Mouse (Mus musculus) heart, embryonic 14.5 days (tissue): ENCODE measurements around the gene Dynlt1a. TPM values are rescaled to one million over a fixed set of nuclear protein-coding genes. Genes with fewer than 3 reads are reported as not detected.
"Not testable (repeated sequence)": the region's sequence is repeated elsewhere in the genome, so short reads cannot be mapped to it uniquely, and the experiment has no call there.

Experiments
- ATAC-seq: fragments of 200-750 bp; cut with Nextera tagmentation; 2 replicates; pipeline ENCODE4 v1.8.0; 2017; ENCODE audit warnings: low read depth, moderate TSS enrichment; ENCODE audit not compliant: insufficient number of reproducible peaks, insufficient read depth, low FRiP score
- H3K27ac ChIP-seq, 2 experiments: fragments of 200-500 bp in 1 of 2; fragments of 300-500 bp in 1 of 2; sonication (generic) in 1 of 2; replicated peaks in 1 of 2; 2 replicates each; pipeline ENCODE4 v1.5.1; 2012 to 2014; ENCODE audit warnings: low read depth in 2 of 2, low read length in 2 of 2, control low read depth in 1 of 2, mild to moderate bottlenecking in 1 of 2, mixed read lengths in 1 of 2; ENCODE audit not compliant: control insufficient read depth in 1 of 2, insufficient read depth in 1 of 2
- H3K27me3 ChIP-seq: fragments of 300-500 bp; sonication (generic); 2 replicates; pipeline ENCODE4 v1.6.1; 2014; ENCODE audit warnings: mild to moderate bottlenecking, low read length, control low read depth; ENCODE audit not compliant: control insufficient read depth, insufficient read depth
- H3K36me3 ChIP-seq: fragments of 300-500 bp; sonication (generic); 2 replicates; pipeline ENCODE4 v1.6.1; 2014; ENCODE audit warnings: mild to moderate bottlenecking, control low read depth, low read length, mixed read lengths; ENCODE audit not compliant: control insufficient read depth, insufficient read depth
- H3K4me1 ChIP-seq, 2 experiments: fragments of 200-500 bp in 1 of 2; fragments of 300-500 bp in 1 of 2; sonication (generic) in 1 of 2; 2 replicates each; pipeline ENCODE4 v1.6.1; 2012 to 2014; ENCODE audit warnings: low read length in 2 of 2, control low read depth in 1 of 2, mixed read lengths in 1 of 2; ENCODE audit not compliant: control insufficient read depth in 2 of 2, insufficient read depth in 2 of 2
- H3K4me2 ChIP-seq: fragments of 300-500 bp; sonication (generic); 2 replicates; pipeline ENCODE4 v1.6.1; 2014; ENCODE audit warnings: mild to moderate bottlenecking, low read length
- H3K4me3 ChIP-seq, 2 experiments: fragments of 200-500 bp in 1 of 2; fragments of 300-500 bp in 1 of 2; sonication (generic) in 1 of 2; 2 replicates each; pipeline ENCODE4 v1.5.1; 2012 to 2014; ENCODE audit warnings: low read length in 2 of 2, mild to moderate bottlenecking in 2 of 2, control low read depth in 1 of 2, low read depth in 1 of 2, moderate library complexity in 1 of 2; ENCODE audit not compliant: control insufficient read depth in 1 of 2, insufficient read depth in 1 of 2
- H3K9ac ChIP-seq: fragments of 300-500 bp; sonication (generic); 2 replicates; pipeline ENCODE4 v1.6.1; 2014; ENCODE audit warnings: mild to moderate bottlenecking, low read length
- H3K9me3 ChIP-seq: fragments of 300-500 bp; sonication (generic); 2 replicates; pipeline ENCODE4 v1.6.1; 2016; ENCODE audit warnings: low read length, control low read depth; ENCODE audit not compliant: control insufficient read depth
- WGBS: fragments of 180-500 bp; shearing (Covaris S2); extraction: QIAGEN DNeasy Blood & Tissue Kit; methylation state at CpG from one replicate; pipeline ENCODE4 v1.1.7; 2014; 5-methylcytosine and 5-hydroxymethylcytosine counted together
- polyA plus RNA-seq: library from polyadenylated mRNA; unstranded; fragments of >200 nt; fragmentation: Nextera tagmentation; extraction: Ambion mirVana; gene quantifications from 2 replicates; pipeline ENCODE4 v1.2.1, GENCODE M21; 2014

The Dynlt1a gene
- polyA plus RNA-seq, 1 experiment from 2014 or later = 13.6 TPM

- 88% methylated on average over 7 of the region's 10 CpGs for WGBS
- H3K4me1 ChIP-seq, H3K27ac ChIP-seq, ATAC-seq, H3K4me3 ChIP-seq, H3K9me3 ChIP-seq, H3K36me3 ChIP-seq, H3K9ac ChIP-seq, H3K4me2 ChIP-seq, H3K27me3 ChIP-seq: not testable (repeated sequence)
Observed at GRCm38 (mm10) chr17:6283137-6283536, 34.2 kb downstream of the Dynlt1a start.

- not testable (repeated sequence) for H3K9me3 ChIP-seq, H3K27ac ChIP-seq, H3K4me2 ChIP-seq, H3K4me1 ChIP-seq, H3K9ac ChIP-seq, H3K27me3 ChIP-seq, ATAC-seq, H3K36me3 ChIP-seq, H3K4me3 ChIP-seq
- 92% methylated on average over 16 of the region's 19 CpGs for WGBS
Observed at GRCm38 (mm10) chr17:6280513-6280912, 36.8 kb downstream of the Dynlt1a start.

- 83% methylated on average over 5 of the region's 10 CpGs for WGBS
- H3K27me3 ChIP-seq, H3K4me3 ChIP-seq, H3K9me3 ChIP-seq, H3K4me1 ChIP-seq, H3K4me2 ChIP-seq, H3K27ac ChIP-seq, H3K9ac ChIP-seq, H3K36me3 ChIP-seq, ATAC-seq: not testable (repeated sequence)
Observed at GRCm38 (mm10) chr17:6279772-6280171, 37.5 kb downstream of the Dynlt1a start.

- H3K9me3 ChIP-seq, H3K9ac ChIP-seq, H3K27ac ChIP-seq, H3K4me3 ChIP-seq, ATAC-seq, H3K27me3 ChIP-seq, H3K4me1 ChIP-seq, H3K36me3 ChIP-seq, H3K4me2 ChIP-seq: not testable (repeated sequence)
- 62% methylated on average over 8 of the region's 8 CpGs for WGBS
Observed at GRCm38 (mm10) chr17:6279205-6279604, 38.1 kb downstream of the Dynlt1a start.

- 89% methylated on average over 4 of the region's 6 CpGs for WGBS
- H3K4me1 ChIP-seq, H3K27me3 ChIP-seq, H3K36me3 ChIP-seq, H3K9ac ChIP-seq, H3K9me3 ChIP-seq, ATAC-seq, H3K27ac ChIP-seq, H3K4me3 ChIP-seq, H3K4me2 ChIP-seq: not testable (repeated sequence)
Observed at GRCm38 (mm10) chr17:6274693-6275092, 42.6 kb downstream of the Dynlt1a start.

GRCm38 (mm10) chr17:6271970-6272369 is 45.3 kb downstream of the Dynlt1a start:
- not testable (repeated sequence) for H3K9me3 ChIP-seq, H3K4me2 ChIP-seq, H3K9ac ChIP-seq, H3K27ac ChIP-seq, H3K27me3 ChIP-seq, H3K36me3 ChIP-seq, H3K4me3 ChIP-seq, ATAC-seq, H3K4me1 ChIP-seq
- 83% methylated on average over 6 of the region's 6 CpGs for WGBS

- WGBS = under 1% methylated on average over 22 of the region's 25 CpGs
- Histone ChIP-seq H3K4me3 (peak overlapping the region; percentile 54 to 63), H3K4me2 (peak overlapping the region; percentile 68), H3K9ac (peak overlapping the region; percentile 78)
- H3K27me3 ChIP-seq, H3K36me3 ChIP-seq, H3K4me1 ChIP-seq, ATAC-seq, H3K9me3 ChIP-seq, H3K27ac ChIP-seq: not testable (repeated sequence)
Observed at GRCm38 (mm10) chr17:6270840-6271239, 46.5 kb downstream of the Dynlt1a start.
